Mouse (Mus musculus): ENCODE results near the gene Acap3. TPM values are rescaled to one million over a fixed set of nuclear protein-coding genes. Genes with fewer than 3 reads are reported as not detected.

Acap3 gene
- polyA plus RNA-seq, 1 experiment, result 29.1 TPM

- TF ChIP-seq POLR2A (IDR thresholded peaks at IDR 0.05; ENCODE audit: low read depth, low read length), result no peak
- TF ChIP-seq CTCF (IDR thresholded peaks at IDR 0.05; ENCODE audit: extremely low read depth, insufficient read depth, insufficient read length, insufficient replicate concordance), result no peak
- peaks cover 23% of the 10 kb centered on the region for H3K36me3 ChIP-seq (ENCODE audit: control insufficient read depth, insufficient read depth, low read length)
- H3K4me3 ChIP-seq (ENCODE audit: extremely low read depth, insufficient read depth, insufficient read length), result no peak overlapping the region
- no peaks in the 10 kb centered on the region for H3K4me1 ChIP-seq (ENCODE audit: control insufficient read depth, insufficient read depth, insufficient read length)
- no peaks in the 10 kb centered on the region for H3K27me3 ChIP-seq (ENCODE audit: control insufficient read depth, insufficient read depth, low read length)
- DNase-seq (ENCODE audit: low read depth in 1 of 2, low spot score in 2 of 2), result no peak
- WGBS, result 89% methylated on average over 3 of the region's 3 CpGs
- no peak overlapping the region for H3K27ac ChIP-seq (ENCODE audit: insufficient read depth, low read length)
Observed at GRCm38 (mm10) chr4:155883587-155883986, 8.0 kb upstream of the Acap3 start.

DNA sequence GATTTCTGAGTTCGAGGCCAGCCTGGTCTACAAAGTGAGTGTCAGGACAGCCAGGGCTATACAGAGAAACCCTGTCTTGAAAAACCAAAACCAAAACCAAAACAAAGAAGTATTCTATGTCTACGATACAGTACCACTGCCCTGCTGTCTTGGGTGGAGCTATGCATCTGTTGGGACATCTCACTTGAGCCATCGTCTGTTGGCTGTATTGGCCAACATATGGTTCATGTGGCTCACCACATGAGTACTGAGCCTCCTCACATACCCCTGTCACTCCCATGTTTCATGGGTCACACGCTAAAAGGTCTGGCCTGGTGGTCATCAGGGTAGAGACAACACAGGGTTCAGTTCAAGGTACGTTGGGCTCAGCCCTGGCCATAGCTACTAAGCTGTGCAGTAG lies 5.3 kb upstream of the Acap3 start:
- Histone ChIP-seq H3K4me1 (ENCODE audit: control insufficient read depth, insufficient read depth, insufficient read length) (peaks cover 5% of the 10 kb centered on the region), H3K4me3 (ENCODE audit: extremely low read depth, insufficient read depth, insufficient read length) (no peak overlapping the region), H3K36me3 (ENCODE audit: control insufficient read depth, insufficient read depth, low read length) (peaks cover 24% of the 10 kb centered on the region), H3K27ac (ENCODE audit: insufficient read depth, low read length) (no peak overlapping the region), H3K27me3 (ENCODE audit: control insufficient read depth, insufficient read depth, low read length) (no peaks in the 10 kb centered on the region)
- DNase-seq (ENCODE audit: low read depth in 1 of 2, low spot score in 2 of 2), result no peak
- TF ChIP-seq POLR2A (IDR thresholded peaks at IDR 0.05; ENCODE audit: low read depth, low read length), result no peak
- no peak for TF ChIP-seq CTCF (IDR thresholded peaks at IDR 0.05; ENCODE audit: extremely low read depth, insufficient read depth, insufficient read length, insufficient replicate concordance)
- WGBS, result 86% methylated on average over 5 of the region's 5 CpGs

- WGBS, result 93% methylated on average over 10 of the region's 10 CpGs
- H3K4me1 ChIP-seq (ENCODE audit: control insufficient read depth, insufficient read depth, insufficient read length), result peaks cover 6% of the 10 kb centered on the region
- H3K4me3 ChIP-seq (ENCODE audit: extremely low read depth, insufficient read depth, insufficient read length), result no peak overlapping the region
- H3K36me3 ChIP-seq (ENCODE audit: control insufficient read depth, insufficient read depth, low read length), result peaks cover 24% of the 10 kb centered on the region
- no peak for DNase-seq (ENCODE audit: low read depth in 1 of 2, low spot score in 2 of 2)
- TF ChIP-seq POLR2A (IDR thresholded peaks at IDR 0.05; ENCODE audit: low read depth, low read length), result no peak
- no peak for TF ChIP-seq CTCF (IDR thresholded peaks at IDR 0.05; ENCODE audit: extremely low read depth, insufficient read depth, insufficient read length, insufficient replicate concordance)
- H3K27ac ChIP-seq (ENCODE audit: insufficient read depth, low read length), result no peak overlapping the region
- H3K27me3 ChIP-seq (ENCODE audit: control insufficient read depth, insufficient read depth, low read length), result no peaks in the 10 kb centered on the region
Observed at GRCm38 (mm10) chr4:155887674-155888073, 3.9 kb upstream of the Acap3 start.

- no peaks in the 10 kb centered on the region for H3K27me3 ChIP-seq (ENCODE audit: control insufficient read depth, insufficient read depth, low read length)
- no peak overlapping the region for H3K4me3 ChIP-seq (ENCODE audit: extremely low read depth, insufficient read depth, insufficient read length)
- H3K27ac ChIP-seq (ENCODE audit: insufficient read depth, low read length), result no peak overlapping the region
- DNase-seq (ENCODE audit: low read depth in 1 of 2, low spot score in 2 of 2), result no peak
- TF ChIP-seq CTCF (IDR thresholded peaks at IDR 0.05; ENCODE audit: extremely low read depth, insufficient read depth, insufficient read length, insufficient replicate concordance) (no peak), POLR2A (IDR thresholded peaks at IDR 0.05; ENCODE audit: low read depth, low read length) (no peak)
- 94% methylated on average over 9 of the region's 9 CpGs for WGBS
- peaks cover 24% of the 10 kb centered on the region for H3K36me3 ChIP-seq (ENCODE audit: control insufficient read depth, insufficient read depth, low read length)
- H3K4me1 ChIP-seq (ENCODE audit: control insufficient read depth, insufficient read depth, insufficient read length), result peaks cover 11% of the 10 kb centered on the region
Observed at GRCm38 (mm10) chr4:155888181-155888580, 3.4 kb upstream of the Acap3 start.

- DNase-seq (ENCODE audit: low read depth in 1 of 2, low spot score in 2 of 2), result no peak
- TF ChIP-seq POLR2A (IDR thresholded peaks at IDR 0.05; ENCODE audit: low read depth, low read length) (no peak), CTCF (IDR thresholded peaks at IDR 0.05; ENCODE audit: extremely low read depth, insufficient read depth, insufficient read length, insufficient replicate concordance) (no peak)
- Histone ChIP-seq H3K27me3 (ENCODE audit: control insufficient read depth, insufficient read depth, low read length) (no peaks in the 10 kb centered on the region), H3K36me3 (ENCODE audit: control insufficient read depth, insufficient read depth, low read length) (peaks cover 22% of the 10 kb centered on the region), H3K4me1 (ENCODE audit: control insufficient read depth, insufficient read depth, insufficient read length) (peaks cover 18% of the 10 kb centered on the region), H3K27ac (ENCODE audit: insufficient read depth, low read length) (no peak overlapping the region), H3K4me3 (ENCODE audit: extremely low read depth, insufficient read depth, insufficient read length) (no peak overlapping the region)
- WGBS, result 88% methylated on average over 5 of the region's 5 CpGs
Observed at GRCm38 (mm10) chr4:155889316-155889715, 2.3 kb upstream of the Acap3 start.

- 2% methylated on average over 34 of the region's 34 CpGs for WGBS
- H3K4me1 ChIP-seq (ENCODE audit: control insufficient read depth, insufficient read depth, insufficient read length), result peaks cover 22% of the 10 kb centered on the region
- TF ChIP-seq POLR2A (IDR thresholded peaks at IDR 0.05; ENCODE audit: low read depth, low read length) (no peak), CTCF (IDR thresholded peaks at IDR 0.05; ENCODE audit: extremely low read depth, insufficient read depth, insufficient read length, insufficient replicate concordance) (no peak)
- peaks cover 17% of the 10 kb centered on the region for H3K36me3 ChIP-seq (ENCODE audit: control insufficient read depth, insufficient read depth, low read length)
- peak overlapping the region; percentile 81 for H3K4me3 ChIP-seq (ENCODE audit: extremely low read depth, insufficient read depth, insufficient read length)
- no peak overlapping the region for H3K27ac ChIP-seq (ENCODE audit: insufficient read depth, low read length)
- H3K27me3 ChIP-seq (ENCODE audit: control insufficient read depth, insufficient read depth, low read length), result no peaks in the 10 kb centered on the region
- DNase-seq (ENCODE audit: low read depth in 1 of 2, low spot score in 2 of 2), result no peak
Observed at GRCm38 (mm10) chr4:155891011-155891471, 581 bp upstream of the Acap3 start.

DNA sequence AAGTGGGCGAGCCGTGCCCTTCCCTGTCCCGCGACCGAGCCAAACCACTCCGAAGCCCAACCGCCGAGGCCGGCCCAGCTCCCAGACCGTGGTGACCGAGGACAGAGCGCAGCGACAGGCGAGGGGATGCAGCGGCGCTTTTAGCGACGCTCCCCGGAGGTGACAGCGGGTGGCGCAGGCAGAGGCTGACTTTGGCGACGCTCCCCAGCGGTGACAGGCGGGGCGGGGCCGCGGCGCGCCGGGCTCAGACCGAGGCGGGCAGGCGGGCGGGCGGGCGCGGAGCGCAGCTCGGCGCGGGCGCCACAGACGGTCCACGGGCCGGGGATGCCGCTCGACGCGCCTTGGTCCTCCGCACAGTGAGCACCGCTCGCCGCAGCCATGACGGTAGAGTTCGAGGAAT lies 395 bp downstream of the Acap3 start:
- DNase-seq (ENCODE audit: low read depth in 1 of 2, low spot score in 2 of 2), result peak; percentile 66 to 78
- H3K36me3 ChIP-seq (ENCODE audit: control insufficient read depth, insufficient read depth, low read length), result peaks cover 13% of the 10 kb centered on the region
- peak overlapping the region; percentile 99 for H3K27ac ChIP-seq (ENCODE audit: insufficient read depth, low read length)
- TF ChIP-seq CTCF (IDR thresholded peaks at IDR 0.05; ENCODE audit: extremely low read depth, insufficient read depth, insufficient read length, insufficient replicate concordance), result no peak
- TF ChIP-seq POLR2A (IDR thresholded peaks at IDR 0.05; ENCODE audit: low read depth, low read length), result 0 out of 2 replicates have a peak, but pooled peaks have one; percentile 8
- WGBS, result 1% methylated on average over 40 of the region's 56 CpGs
- H3K4me3 ChIP-seq (ENCODE audit: extremely low read depth, insufficient read depth, insufficient read length), result peak overlapping the region; percentile 91
- no peaks in the 10 kb centered on the region for H3K27me3 ChIP-seq (ENCODE audit: control insufficient read depth, insufficient read depth, low read length)
- H3K4me1 ChIP-seq (ENCODE audit: control insufficient read depth, insufficient read depth, insufficient read length), result peaks cover 23% of the 10 kb centered on the region
